Mouse (Mus musculus) WW6 (cell line): ENCODE results near the gene Teddm1a.
"Not testable (repeated sequence)": the region's sequence is repeated elsewhere in the genome, so short reads cannot be mapped to it uniquely, and the experiment has no call there.

Source experiments
- DNase-seq: peaks from one replicate; pipeline ENCODE4 v3.0.0-alpha.2; 2013; ENCODE audit warnings: low read depth, low spot score

The Teddm1a gene

GRCm38 (mm10) chr1:153891442-153891841 lies at the start of gene Teddm1a:
Teddm1a (plus strand) TSS chr1:153891742.
- DNase-seq = no peak

- no peak for DNase-seq
Measured at GRCm38 (mm10) chr1:153842121-153842740, 49.3 kb upstream of the Teddm1a start.

GRCm38 (mm10) chr1:153844042-153844441 lies 47.5 kb upstream of the Teddm1a start, which contains the start of gene Rgsl1:
Rgsl1 (minus strand) TSS chr1:153844142.
- no peak for DNase-seq

GRCm38 (mm10) chr1:153846420-153846819 lies 45.1 kb upstream of the Teddm1a start:
- no peak for DNase-seq

- DNase-seq = no peak
Measured at GRCm38 (mm10) chr1:153846867-153847266, 44.7 kb upstream of the Teddm1a start.

GRCm38 (mm10) chr1:153852696-153853095 lies 38.8 kb upstream of the Teddm1a start:
- DNase-seq = not testable (repeated sequence)

GRCm38 (mm10) chr1:153855946-153856345 lies 35.6 kb upstream of the Teddm1a start:
- no peak for DNase-seq

GRCm38 (mm10) chr1:153874045-153874444 lies 17.5 kb upstream of the Teddm1a start, which contains the start of gene Teddm1b:
Teddm1b (plus strand) TSS chr1:153874345.
- no peak for DNase-seq

GRCm38 (mm10) chr1:153880391-153880790 lies 11.2 kb upstream of the Teddm1a start:
- not testable (repeated sequence) for DNase-seq

- DNase-seq = no peak
Measured at GRCm38 (mm10) chr1:153886024-153886633, 5.4 kb upstream of the Teddm1a start.

- DNase-seq = no peak
Measured at GRCm38 (mm10) chr1:153890121-153890520, 1.4 kb upstream of the Teddm1a start.

GRCm38 (mm10) chr1:153893746-153894145 lies 2.2 kb downstream of the Teddm1a start:
- no peak for DNase-seq

- no peak for DNase-seq
Measured at GRCm38 (mm10) chr1:153894201-153894893, 2.8 kb downstream of the Teddm1a start.

GRCm38 (mm10) chr1:153894979-153895378 lies 3.4 kb downstream of the Teddm1a start:
- DNase-seq = peak; percentile 18

GRCm38 (mm10) chr1:153897196-153897595 lies 5.7 kb downstream of the Teddm1a start:
- no peak for DNase-seq

- no peak for DNase-seq
Measured at GRCm38 (mm10) chr1:153898989-153899730, 7.6 kb downstream of the Teddm1a start.

- peak; percentile 94 for DNase-seq
Measured at GRCm38 (mm10) chr1:153899731-153900380, 8.3 kb downstream of the Teddm1a start, which contains the start of the genes Glul and Teddm2. Glul (plus strand) TSS chr1:153899944. Teddm2 (minus strand) TSS chr1:153900228.

- peak; percentile 11 for DNase-seq
Measured at GRCm38 (mm10) chr1:153900381-153900780, 8.8 kb downstream of the Teddm1a start.

- no peak for DNase-seq
Measured at GRCm38 (mm10) chr1:153900860-153901730, 9.6 kb downstream of the Teddm1a start.

GRCm38 (mm10) chr1:153903006-153903405 lies 11.5 kb downstream of the Teddm1a start:
- DNase-seq = no peak
